Mouse (Mus musculus) limb, embryonic 12.5 days (tissue): ENCODE data around the gene Pmvk. TPM values are rescaled to one million over a fixed set of nuclear protein-coding genes. Genes with fewer than 3 reads are reported as not detected.

ENCODE experiments used
- ATAC-seq: fragments of 200-750 bp; cut with Nextera tagmentation; 2 replicates; pipeline ENCODE4 v1.8.0; 2017; ENCODE audit warnings: low read depth, moderate TSS enrichment; ENCODE audit not compliant: insufficient number of reproducible peaks, insufficient read depth, low FRiP score, low TSS enrichment
- H3K27ac ChIP-seq: fragments of 300-500 bp; sonication (generic); 2 replicates; pipeline ENCODE4 v1.5.1; 2016; ENCODE audit warnings: mild to moderate bottlenecking, moderate library complexity
- H3K27me3 ChIP-seq: fragments of 300-500 bp; sonication (generic); 2 replicates; pipeline ENCODE4 v1.6.1; 2016; ENCODE audit warnings: mild to moderate bottlenecking, moderate library complexity
- H3K36me3 ChIP-seq: fragments of 300-500 bp; sonication (generic); 2 replicates; pipeline ENCODE4 v1.6.1; 2016; ENCODE audit warnings: mild to moderate bottlenecking, moderate library complexity
- H3K4me1 ChIP-seq: fragments of 300-500 bp; sonication (generic); replicated peaks from 2 replicates; pipeline ENCODE4 v1.6.1; 2016
- H3K4me2 ChIP-seq: fragments of 300-500 bp; sonication (generic); 2 replicates; pipeline ENCODE4 v1.6.1; 2016; ENCODE audit warnings: mild to moderate bottlenecking, moderate library complexity
- H3K4me3 ChIP-seq: fragments of 300-500 bp; sonication (generic); replicated peaks from 2 replicates; pipeline ENCODE4 v1.5.1; 2016; ENCODE audit warnings: mild to moderate bottlenecking
- H3K9ac ChIP-seq: fragments of 300-500 bp; sonication (generic); replicated peaks from 2 replicates; pipeline ENCODE4 v1.6.1; 2016; ENCODE audit warnings: mild to moderate bottlenecking, moderate library complexity
- H3K9me3 ChIP-seq: fragments of 300-500 bp; sonication (generic); 2 replicates; pipeline ENCODE4 v1.6.1; 2016; ENCODE audit warnings: mild to moderate bottlenecking, moderate library complexity
- WGBS: fragments of 180-500 bp; shearing (Covaris S2); methylation state at CpG from one replicate; pipeline ENCODE4 v1.1.7; 2016; 5-methylcytosine and 5-hydroxymethylcytosine counted together
- polyA plus RNA-seq: library from polyadenylated mRNA; unstranded; fragments of >200 nt; fragmentation: Nextera tagmentation; extraction: Ambion mirVana; gene quantifications from 2 replicates; pipeline ENCODE4 v1.2.1, GENCODE M21; 2016

Gene Pmvk
- polyA plus RNA-seq, 1 experiment from 2014 or later: 53.4 TPM

GRCm38 (mm10) chr3:89484766-89485524 is 30.6 kb downstream of the Pmvk start:
- Histone ChIP-seq H3K27me3 (peaks cover 18% of the 10 kb centered on the region), H3K4me1 (no peaks in the 10 kb centered on the region), H3K9ac (no peak overlapping the region), H3K4me3 (peak overlapping the region; percentile 16; the same call in 1 of the 2 replicates), H3K4me2 (peak overlapping the region; percentile 45), H3K9me3 (no peaks in the 10 kb centered on the region), H3K36me3 (no peaks in the 10 kb centered on the region), H3K27ac (no peak overlapping the region)
- ATAC-seq: peak; percentile 76; the same call in 1 of the 2 replicates
- WGBS: 19% methylated on average over 24 of the region's 24 CpGs

- Histone ChIP-seq H3K27me3 (peaks cover 18% of the 10 kb centered on the region), H3K4me2 (no peak overlapping the region), H3K9ac (no peak overlapping the region), H3K27ac (no peak overlapping the region), H3K4me1 (no peaks in the 10 kb centered on the region; the same call in 1 of the 2 replicates), H3K4me3 (no peak overlapping the region), H3K9me3 (no peaks in the 10 kb centered on the region), H3K36me3 (no peaks in the 10 kb centered on the region)
- 86% methylated on average over 8 of the region's 8 CpGs for WGBS
- no peak for ATAC-seq
Measured at GRCm38 (mm10) chr3:89486111-89486510, 31.8 kb downstream of the Pmvk start.

GRCm38 (mm10) chr3:89486916-89487702 is 32.8 kb downstream of the Pmvk start:
- no peak overlapping the region for H3K27ac ChIP-seq
- no peaks in the 10 kb centered on the region for H3K9me3 ChIP-seq
- peaks cover 18% of the 10 kb centered on the region for H3K27me3 ChIP-seq
- H3K4me2 ChIP-seq: no peak overlapping the region
- WGBS: 70% methylated on average over 20 of the region's 20 CpGs
- no peak overlapping the region for H3K4me3 ChIP-seq
- ATAC-seq: no peak
- H3K36me3 ChIP-seq: no peaks in the 10 kb centered on the region
- peaks cover 1% of the 10 kb centered on the region; the same call in 1 of the 2 replicates for H3K4me1 ChIP-seq
- H3K9ac ChIP-seq: no peak overlapping the region

- ATAC-seq: no peak
- WGBS: 83% methylated on average over 3 of the region's 3 CpGs
- H3K36me3 ChIP-seq: no peaks in the 10 kb centered on the region
Measured at GRCm38 (mm10) chr3:89490790-89491189, 36.4 kb downstream of the Pmvk start.

GRCm38 (mm10) chr3:89491559-89491958 is 37.2 kb downstream of the Pmvk start:
- no peak for ATAC-seq
- 88% methylated on average over 5 of the region's 5 CpGs for WGBS

More at GRCm38 (mm10) chr3:89490790-89491189, 36.4 kb downstream of the Pmvk start:
- Histone ChIP-seq H3K27me3 (peaks cover 12% of the 10 kb centered on the region), H3K9me3 (no peaks in the 10 kb centered on the region), H3K4me2 (no peak overlapping the region), H3K4me3 (no peak overlapping the region), H3K27ac (no peak overlapping the region), H3K4me1 (peaks cover 18% of the 10 kb centered on the region), H3K9ac (no peak overlapping the region)

GRCm38 (mm10) chr3:89492701-89493151 is 38.4 kb downstream of the Pmvk start:
- H3K27me3 ChIP-seq: peaks cover 6% of the 10 kb centered on the region
- ATAC-seq: no peak
- H3K4me1 ChIP-seq: peaks cover 18% of the 10 kb centered on the region
- H3K4me2 ChIP-seq: no peak overlapping the region
- peak overlapping the region; percentile 34; the same call in 1 of the 2 replicates for H3K9ac ChIP-seq
- WGBS: 34% methylated on average over 8 of the region's 8 CpGs
- H3K4me3 ChIP-seq: no peak overlapping the region
- no peaks in the 10 kb centered on the region for H3K36me3 ChIP-seq
- H3K27ac ChIP-seq: peak overlapping the region; percentile 35; the same call in 1 of the 2 replicates
- no peaks in the 10 kb centered on the region; the same call in 1 of the 2 replicates for H3K9me3 ChIP-seq

More at GRCm38 (mm10) chr3:89491559-89491958, 37.2 kb downstream of the Pmvk start:
- H3K27me3 ChIP-seq: peaks cover 12% of the 10 kb centered on the region
- no peaks in the 10 kb centered on the region for H3K36me3 ChIP-seq
- no peak overlapping the region for H3K27ac ChIP-seq
- no peaks in the 10 kb centered on the region for H3K9me3 ChIP-seq
- no peak overlapping the region for H3K9ac ChIP-seq
- H3K4me1 ChIP-seq: peaks cover 18% of the 10 kb centered on the region
- no peak overlapping the region for H3K4me3 ChIP-seq
- H3K4me2 ChIP-seq: no peak overlapping the region

GRCm38 (mm10) chr3:89494630-89495029 is 40.3 kb downstream of the Pmvk start:
- H3K4me3 ChIP-seq: no peak overlapping the region
- no peak overlapping the region for H3K27ac ChIP-seq
- no peak for ATAC-seq
- H3K36me3 ChIP-seq: no peaks in the 10 kb centered on the region
- H3K4me2 ChIP-seq: no peak overlapping the region
- 83% methylated on average over 5 of the region's 5 CpGs for WGBS
- H3K9me3 ChIP-seq: no peaks in the 10 kb centered on the region; the same call in 1 of the 2 replicates
- no peak overlapping the region for H3K9ac ChIP-seq
- no peaks in the 10 kb centered on the region; the same call in 1 of the 2 replicates for H3K27me3 ChIP-seq
- peaks cover 18% of the 10 kb centered on the region for H3K4me1 ChIP-seq

- peaks cover 18% of the 10 kb centered on the region for H3K4me1 ChIP-seq
- no peak for ATAC-seq
- WGBS: 73% methylated on average over 3 of the region's 3 CpGs
Measured at GRCm38 (mm10) chr3:89496366-89496765, 42.0 kb downstream of the Pmvk start.

GRCm38 (mm10) chr3:89499696-89500095 is 45.4 kb downstream of the Pmvk start:
- H3K27me3 ChIP-seq: peaks cover 4% of the 10 kb centered on the region; the same call in 1 of the 2 replicates
- H3K36me3 ChIP-seq: no peaks in the 10 kb centered on the region
- H3K4me2 ChIP-seq: no peak overlapping the region
- H3K4me1 ChIP-seq: no peaks in the 10 kb centered on the region
- WGBS: 37% methylated on average over 7 of the region's 7 CpGs
- H3K27ac ChIP-seq: no peak overlapping the region
- no peaks in the 10 kb centered on the region; the same call in 1 of the 2 replicates for H3K9me3 ChIP-seq
- no peak overlapping the region for H3K9ac ChIP-seq
- ATAC-seq: no peak
- H3K4me3 ChIP-seq: no peak overlapping the region

More at GRCm38 (mm10) chr3:89496366-89496765, 42.0 kb downstream of the Pmvk start:
- no peaks in the 10 kb centered on the region for H3K27me3 ChIP-seq
- H3K27ac ChIP-seq: no peak overlapping the region
- H3K4me3 ChIP-seq: no peak overlapping the region
- H3K9me3 ChIP-seq: no peaks in the 10 kb centered on the region; the same call in 1 of the 2 replicates
- H3K36me3 ChIP-seq: no peaks in the 10 kb centered on the region
- no peak overlapping the region for H3K9ac ChIP-seq
- H3K4me2 ChIP-seq: no peak overlapping the region

GRCm38 (mm10) chr3:89501486-89501885 is 47.1 kb downstream of the Pmvk start:
- Histone ChIP-seq H3K36me3 (no peaks in the 10 kb centered on the region), H3K27ac (no peak overlapping the region), H3K9me3 (no peaks in the 10 kb centered on the region; the same call in 1 of the 2 replicates), H3K4me1 (no peaks in the 10 kb centered on the region), H3K27me3 (peaks cover 5% of the 10 kb centered on the region; the same call in 1 of the 2 replicates), H3K9ac (no peak overlapping the region), H3K4me2 (no peak overlapping the region), H3K4me3 (no peak overlapping the region)
- no peak for ATAC-seq

- Histone ChIP-seq H3K4me2 (no peak overlapping the region), H3K4me1 (peaks cover 6% of the 10 kb centered on the region; the same call in 1 of the 2 replicates), H3K36me3 (no peaks in the 10 kb centered on the region), H3K27me3 (peaks cover 5% of the 10 kb centered on the region; the same call in 1 of the 2 replicates), H3K9ac (no peak overlapping the region), H3K4me3 (no peak overlapping the region), H3K27ac (no peak overlapping the region), H3K9me3 (no peaks in the 10 kb centered on the region)
- no peak for ATAC-seq
- WGBS: 80% methylated on average over 7 of the region's 7 CpGs
Measured at GRCm38 (mm10) chr3:89502551-89502950, 48.2 kb downstream of the Pmvk start.
